Mouse (Mus musculus) midbrain, embryonic 14.5 days (tissue): ENCODE data around the gene Tap1. TPM values are rescaled to one million over a fixed set of nuclear protein-coding genes. Genes with fewer than 3 reads are reported as not detected.

ENCODE experiments used
- ATAC-seq: fragments of 200-750 bp; cut with Nextera tagmentation; 2 replicates; pipeline ENCODE4 v1.8.0; 2017; ENCODE audit warnings: moderate number of reproducible peaks, moderate library complexity; ENCODE audit not compliant: low FRiP score, low TSS enrichment
- DNase-seq: peaks from one replicate; pipeline ENCODE4 v3.0.0-alpha.2; 2015
- H3K27ac ChIP-seq: fragments of 300-500 bp; sonication (generic); replicated peaks from 2 replicates; pipeline ENCODE4 v1.5.1; 2014; ENCODE audit warnings: mild to moderate bottlenecking, low read depth, low read length, moderate library complexity
- H3K27me3 ChIP-seq: fragments of 300-500 bp; sonication (generic); 2 replicates; pipeline ENCODE4 v1.6.1; 2014; ENCODE audit warnings: low read length, control low read depth, mixed read lengths; ENCODE audit not compliant: control insufficient read depth, insufficient read depth
- H3K36me3 ChIP-seq: fragments of 300-500 bp; sonication (generic); 2 replicates; pipeline ENCODE4 v1.6.1; 2014; ENCODE audit warnings: low read length, control low read depth; ENCODE audit not compliant: control insufficient read depth, insufficient read depth
- H3K4me1 ChIP-seq: fragments of 300-500 bp; sonication (generic); 2 replicates; pipeline ENCODE4 v1.6.1; 2014; ENCODE audit warnings: mild to moderate bottlenecking, antibody characterized with exemption, low read length, control low read depth; ENCODE audit not compliant: control insufficient read depth, insufficient read depth
- H3K4me2 ChIP-seq: fragments of 300-500 bp; sonication (generic); 2 replicates; pipeline ENCODE4 v1.6.1; 2014; ENCODE audit warnings: mild to moderate bottlenecking, low read length, moderate library complexity
- H3K4me3 ChIP-seq: fragments of 300-500 bp; sonication (generic); replicated peaks from 2 replicates; pipeline ENCODE4 v1.5.1; 2014; ENCODE audit warnings: low read depth, low read length
- H3K9ac ChIP-seq: fragments of 300-500 bp; sonication (generic); replicated peaks from 2 replicates; pipeline ENCODE4 v1.6.1; 2014; ENCODE audit warnings: mild to moderate bottlenecking, low read length, moderate library complexity
- H3K9me3 ChIP-seq: fragments of 300-500 bp; sonication (generic); 2 replicates; pipeline ENCODE4 v1.6.1; 2016; ENCODE audit warnings: low read length, control low read depth, mixed read lengths; ENCODE audit not compliant: control insufficient read depth
- WGBS: fragments of 180-500 bp; shearing (Covaris S2); extraction: QIAGEN DNeasy Blood & Tissue Kit; methylation state at CpG from one replicate; pipeline ENCODE4 v1.1.7; 2014; 5-methylcytosine and 5-hydroxymethylcytosine counted together
- polyA plus RNA-seq: library from polyadenylated mRNA; unstranded; fragments of >200 nt; fragmentation: Nextera tagmentation; extraction: Ambion mirVana; gene quantifications from 2 replicates; pipeline ENCODE4 v1.2.1, GENCODE M21; 2014

Tap1 gene
- polyA plus RNA-seq, 1 experiment from 2014 or later, result 2.9 TPM

DNA sequence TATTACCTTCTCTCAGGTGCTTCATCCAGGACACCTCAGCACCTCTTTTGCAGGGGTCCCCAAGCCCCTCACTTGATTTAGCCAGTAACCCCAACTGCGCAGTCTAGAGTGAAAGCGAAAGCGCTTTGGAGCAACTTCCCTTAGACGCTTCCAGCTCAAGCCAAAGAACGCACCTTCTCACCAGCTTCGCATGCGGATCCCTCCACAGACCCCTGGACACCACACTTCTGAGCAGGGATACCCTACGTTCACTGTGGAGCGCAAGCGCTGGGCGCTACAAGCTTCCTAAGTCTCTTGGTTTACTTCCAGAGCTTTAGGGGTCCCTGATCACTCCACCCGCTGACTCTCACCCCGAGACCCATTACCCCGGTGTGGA, 480 bp upstream of the Tap1 start:
- peaks cover 36% of the 10 kb centered on the region for H3K27me3 ChIP-seq
- WGBS, result 3% methylated on average over 14 of the region's 14 CpGs
- DNase-seq, result no peak
- peaks cover 9% of the 10 kb centered on the region; the same call in 1 of the 2 replicates for H3K4me1 ChIP-seq
- peak overlapping the region; percentile 39; the same call in 1 of the 2 replicates for H3K9ac ChIP-seq
- no peak for ATAC-seq
- H3K4me3 ChIP-seq, result peak overlapping the region; percentile 40
- no peaks in the 10 kb centered on the region for H3K36me3 ChIP-seq
- no peak overlapping the region for H3K27ac ChIP-seq
- peak overlapping the region; percentile 74 for H3K4me2 ChIP-seq
- no peaks in the 10 kb centered on the region for H3K9me3 ChIP-seq

DNA sequence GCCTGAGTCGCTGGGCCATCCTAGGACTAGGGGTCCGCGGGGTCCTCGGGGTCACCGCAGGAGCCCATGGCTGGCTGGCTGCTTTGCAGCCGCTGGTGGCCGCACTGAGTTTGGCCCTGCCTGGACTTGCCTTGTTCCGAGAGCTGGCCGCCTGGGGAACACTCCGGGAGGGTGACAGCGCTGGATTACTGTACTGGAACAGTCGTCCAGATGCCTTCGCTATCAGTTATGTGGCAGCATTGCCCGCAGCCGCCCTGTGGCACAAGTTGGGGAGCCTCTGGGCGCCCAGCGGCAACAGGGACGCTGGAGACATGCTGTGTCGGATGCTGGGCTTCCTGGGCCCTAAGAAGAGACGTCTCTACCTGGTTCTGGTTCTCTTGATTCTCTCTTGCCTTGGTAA, 657 bp downstream of the Tap1 start:
- H3K36me3 ChIP-seq, result no peaks in the 10 kb centered on the region
- peaks cover 45% of the 10 kb centered on the region for H3K27me3 ChIP-seq
- H3K9ac ChIP-seq, result peak overlapping the region; percentile 39
- H3K4me2 ChIP-seq, result peak overlapping the region; percentile 74
- no peaks in the 10 kb centered on the region for H3K9me3 ChIP-seq
- DNase-seq (no peak), ATAC-seq (no peak)
- no peak overlapping the region for H3K27ac ChIP-seq
- peaks cover 9% of the 10 kb centered on the region; the same call in 1 of the 2 replicates for H3K4me1 ChIP-seq
- H3K4me3 ChIP-seq, result peak overlapping the region; percentile 40
- WGBS, result 2% methylated on average over 20 of the region's 20 CpGs

DNA sequence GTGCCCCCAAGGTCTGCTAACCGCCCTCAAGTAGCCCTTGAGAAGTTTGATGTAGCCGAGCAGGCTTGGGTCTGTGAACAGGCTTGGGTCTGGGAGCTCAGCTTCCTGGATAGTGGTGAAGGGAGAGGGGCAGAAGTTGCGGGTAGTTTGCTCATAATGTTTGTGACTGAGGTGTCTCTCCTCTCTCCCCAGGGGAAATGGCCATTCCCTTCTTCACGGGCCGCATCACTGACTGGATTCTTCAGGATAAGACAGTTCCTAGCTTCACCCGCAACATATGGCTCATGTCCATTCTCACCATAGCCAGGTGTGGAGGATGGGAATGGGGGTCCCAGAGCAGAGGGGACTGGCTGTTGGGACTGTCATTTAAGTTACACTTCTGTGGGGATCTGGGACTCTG, 1.6 kb downstream of the Tap1 start:
- ATAC-seq (no peak), DNase-seq (no peak)
- H3K9me3 ChIP-seq, result no peaks in the 10 kb centered on the region
- no peak overlapping the region for H3K4me3 ChIP-seq
- H3K4me2 ChIP-seq, result no peak overlapping the region
- H3K9ac ChIP-seq, result no peak overlapping the region
- WGBS, result 74% methylated on average over 6 of the region's 6 CpGs
- H3K36me3 ChIP-seq, result no peaks in the 10 kb centered on the region
- peaks cover 9% of the 10 kb centered on the region; the same call in 1 of the 2 replicates for H3K4me1 ChIP-seq
- peaks cover 46% of the 10 kb centered on the region for H3K27me3 ChIP-seq
- H3K27ac ChIP-seq, result no peak overlapping the region

DNA sequence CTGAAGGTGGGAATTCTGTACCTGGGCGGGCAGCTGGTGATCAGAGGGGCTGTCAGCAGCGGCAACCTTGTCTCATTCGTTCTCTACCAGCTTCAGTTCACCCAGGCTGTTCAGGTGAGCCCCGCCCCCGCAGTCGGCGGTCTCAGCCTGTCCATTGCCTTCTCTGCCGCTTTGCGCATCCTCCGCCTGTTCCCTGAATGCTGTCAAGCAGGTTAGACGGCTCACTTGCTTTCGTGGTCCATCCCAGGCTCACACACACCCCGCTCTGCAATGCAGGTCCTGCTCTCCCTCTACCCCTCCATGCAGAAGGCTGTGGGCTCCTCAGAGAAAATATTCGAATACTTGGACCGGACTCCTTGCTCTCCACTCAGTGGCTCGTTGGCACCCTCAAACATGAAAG, 5.5 kb downstream of the Tap1 start:
- DNase-seq (no peak), ATAC-seq (no peak)
- H3K4me2 ChIP-seq, result no peak overlapping the region
- H3K27me3 ChIP-seq, result peaks cover 55% of the 10 kb centered on the region
- peaks cover 5% of the 10 kb centered on the region; the same call in 1 of the 2 replicates for H3K4me1 ChIP-seq
- no peak overlapping the region for H3K27ac ChIP-seq
- no peaks in the 10 kb centered on the region for H3K9me3 ChIP-seq
- no peaks in the 10 kb centered on the region for H3K36me3 ChIP-seq
- H3K9ac ChIP-seq, result no peak overlapping the region
- WGBS, result 22% methylated on average over 16 of the region's 16 CpGs
- no peak overlapping the region for H3K4me3 ChIP-seq

DNA sequence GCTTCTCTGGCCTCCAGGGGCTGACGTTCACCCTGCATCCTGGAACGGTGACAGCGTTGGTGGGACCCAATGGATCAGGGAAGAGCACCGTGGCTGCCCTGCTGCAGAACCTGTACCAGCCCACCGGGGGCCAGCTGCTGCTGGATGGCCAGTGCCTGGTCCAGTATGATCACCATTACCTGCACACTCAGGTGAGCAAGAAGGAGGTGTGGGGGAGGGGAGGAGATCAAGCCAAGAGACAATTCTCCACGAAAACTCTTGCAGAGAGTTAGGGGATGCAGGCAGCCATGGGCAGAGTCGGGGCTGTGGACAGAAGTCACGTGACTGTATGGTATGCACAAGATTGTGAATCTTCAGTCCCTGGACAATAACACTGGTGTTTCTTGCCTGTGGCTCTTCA, 6.1 kb downstream of the Tap1 start:
- Histone ChIP-seq H3K9me3 (no peaks in the 10 kb centered on the region), H3K36me3 (no peaks in the 10 kb centered on the region), H3K4me3 (no peak overlapping the region), H3K4me1 (peaks cover 4% of the 10 kb centered on the region; the same call in 1 of the 2 replicates), H3K27me3 (peaks cover 56% of the 10 kb centered on the region), H3K27ac (no peak overlapping the region), H3K4me2 (no peak overlapping the region), H3K9ac (no peak overlapping the region)
- ATAC-seq, result no peak
- 68% methylated on average over 8 of the region's 8 CpGs for WGBS
- no peak for DNase-seq

DNA sequence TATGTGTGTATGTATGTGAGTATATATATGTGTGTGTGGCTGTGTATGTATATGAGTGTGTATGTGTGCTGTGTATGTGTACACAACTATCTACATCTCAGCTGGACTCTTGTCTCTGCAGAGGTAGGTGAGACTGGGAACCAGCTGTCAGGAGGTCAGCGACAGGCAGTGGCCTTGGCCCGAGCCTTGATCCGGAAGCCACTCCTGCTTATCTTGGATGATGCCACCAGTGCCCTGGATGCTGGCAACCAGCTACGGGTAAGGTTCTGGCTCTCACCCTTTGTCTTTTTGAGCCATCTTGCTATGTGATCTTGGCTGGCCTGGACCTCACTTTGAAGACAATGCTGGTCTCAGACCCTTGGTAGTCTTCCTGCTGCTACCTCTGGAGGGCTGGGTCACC, 7.4 kb downstream of the Tap1 start:
- Histone ChIP-seq H3K4me2 (no peak overlapping the region), H3K4me1 (peaks cover 4% of the 10 kb centered on the region; the same call in 1 of the 2 replicates), H3K27me3 (peaks cover 61% of the 10 kb centered on the region), H3K36me3 (no peaks in the 10 kb centered on the region), H3K4me3 (no peak overlapping the region), H3K9ac (no peak overlapping the region), H3K27ac (no peak overlapping the region), H3K9me3 (no peaks in the 10 kb centered on the region)
- 88% methylated on average over 4 of the region's 4 CpGs for WGBS
- ATAC-seq, result no peak
- no peak for DNase-seq

DNA sequence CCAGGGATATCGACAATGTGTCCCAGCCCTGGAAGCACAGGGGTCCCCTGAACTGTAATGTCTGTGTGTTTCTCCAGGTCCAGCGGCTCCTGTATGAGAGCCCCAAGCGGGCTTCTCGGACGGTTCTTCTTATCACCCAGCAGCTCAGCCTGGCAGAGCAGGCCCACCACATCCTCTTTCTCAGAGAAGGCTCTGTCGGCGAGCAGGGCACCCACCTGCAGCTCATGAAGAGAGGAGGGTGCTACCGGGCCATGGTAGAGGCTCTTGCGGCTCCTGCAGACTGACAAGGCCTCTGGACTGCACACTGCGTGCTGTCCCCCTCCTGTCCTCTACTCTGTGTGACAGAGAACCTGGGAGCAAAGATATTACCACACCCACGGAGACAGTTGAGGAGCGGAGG, 9.1 kb downstream of the Tap1 start:
- 32% methylated on average over 12 of the region's 12 CpGs for WGBS
- H3K36me3 ChIP-seq, result no peaks in the 10 kb centered on the region
- H3K9ac ChIP-seq, result no peak overlapping the region
- peaks cover 4% of the 10 kb centered on the region; the same call in 1 of the 2 replicates for H3K4me1 ChIP-seq
- H3K27me3 ChIP-seq, result peaks cover 63% of the 10 kb centered on the region
- H3K4me2 ChIP-seq, result peak overlapping the region; percentile 73; the same call in 1 of the 2 replicates
- ATAC-seq (no peak), DNase-seq (no peak)
- H3K4me3 ChIP-seq, result no peak overlapping the region
- no peaks in the 10 kb centered on the region for H3K9me3 ChIP-seq
- H3K27ac ChIP-seq, result no peak overlapping the region

DNA sequence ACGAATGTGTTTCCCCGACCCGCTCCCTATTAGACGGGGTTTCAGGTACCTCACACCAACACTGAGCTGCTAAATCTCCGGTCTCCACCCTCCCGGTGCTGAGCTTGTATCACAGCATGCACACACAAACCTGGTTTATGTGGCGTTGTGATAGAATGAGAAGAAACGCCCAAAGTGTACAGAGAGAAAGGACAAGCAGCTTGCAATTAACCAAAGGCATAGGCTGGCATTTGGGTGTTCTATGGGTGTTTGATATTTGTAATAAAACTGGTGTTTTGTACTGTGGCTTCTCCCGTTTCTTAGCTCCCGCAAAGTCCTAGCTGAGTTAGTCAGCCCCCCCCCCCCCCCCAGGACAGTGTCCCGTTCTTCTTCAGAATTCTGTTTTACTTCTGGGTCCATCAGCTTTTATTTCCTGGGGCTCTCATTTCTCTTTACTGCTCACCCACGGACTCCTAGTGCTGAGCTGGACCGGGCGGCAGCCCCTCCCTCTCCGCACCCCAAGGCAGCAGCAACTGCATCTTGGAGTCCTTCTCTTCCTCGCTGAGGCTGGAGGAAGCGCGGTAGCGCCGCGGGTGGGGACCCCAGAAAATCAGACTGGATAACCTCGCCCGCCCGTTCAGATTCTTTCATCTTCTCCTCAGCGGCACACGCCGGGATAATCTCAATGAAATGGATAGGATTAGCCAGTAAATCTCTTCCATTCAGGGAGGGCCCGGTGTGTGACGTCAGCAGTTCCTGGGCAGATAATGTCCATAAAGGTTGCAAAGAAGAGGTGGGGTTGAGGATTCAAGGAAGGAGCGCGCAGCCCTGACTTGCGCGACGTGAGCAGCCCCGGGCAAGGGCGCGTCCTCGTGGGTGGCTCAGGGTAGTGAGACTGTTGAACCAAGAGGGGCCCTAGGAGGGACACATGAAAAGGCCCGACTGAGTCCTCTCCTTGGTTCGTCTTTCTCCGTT, 9.9 kb downstream of the Tap1 start, which contains the start of gene Psmb8:
Gene Psmb8, plus strand, starts transcription at position 781 of the 954 bp plus-strand sequence.
- WGBS, result 3% methylated on average over 41 of the region's 41 CpGs
- peaks cover 4% of the 10 kb centered on the region; the same call in 1 of the 2 replicates for H3K4me1 ChIP-seq
- H3K4me2 ChIP-seq, result peak within 1 kb of the TSS; percentile 73
- peak within 1 kb of the TSS; percentile 35 for H3K4me3 ChIP-seq
- H3K9ac ChIP-seq, result peak within 1 kb of the TSS; percentile 43; the same call in 1 of the 2 replicates
- H3K27me3 ChIP-seq, result peaks cover 62% of the 10 kb centered on the region
- no peaks in the 10 kb centered on the region for H3K9me3 ChIP-seq
- ATAC-seq (peak; percentile 83), DNase-seq (peak; percentile 93)
- no peak within 1 kb of the TSS for H3K27ac ChIP-seq
- H3K36me3 ChIP-seq, result no peaks in the 10 kb centered on the region
